Mouse (Mus musculus): ENCODE measurements around the gene Gm11444. TPM values are rescaled to one million over a fixed set of nuclear protein-coding genes. Genes with fewer than 3 reads are reported as not detected.

Gm11444 gene
- total and polyA plus RNA-seq, 3 experiments = not detected

- no peak for DNase-seq (ENCODE audit: extremely low read depth)
- Histone ChIP-seq H3K36me3 (replicated peaks in 1 of 2; ENCODE audit: control insufficient read depth in 1 of 2, insufficient read depth in 1 of 2, low read length in 1 of 2) (no peaks in the 10 kb centered on the region), H3K4me1 (ENCODE audit: control insufficient read depth in 1 of 2, insufficient read depth in 2 of 2) (peaks cover 0 to 14% of the 10 kb centered on the region in 2 experiments; a peak in 2 of 4 replicates), H3K27me3 (replicated peaks) (no peaks in the 10 kb centered on the region), H3K79me2 (replicated peaks; ENCODE audit: control insufficient read depth, extremely low read depth, insufficient read depth, poor library complexity, severe bottlenecking) (no peaks in the 10 kb centered on the region), H3K4me3 (replicated peaks in 1 of 3; ENCODE audit: low read depth in 2 of 3, low read length in 2 of 3, poor library complexity in 1 of 3) (no peak overlapping the region), H3K9ac (ENCODE audit: insufficient read depth, low read depth) (no peak overlapping the region), H3K27ac (ENCODE audit: insufficient read depth, low read depth) (no peak overlapping the region), H3K9me3 (replicated peaks; ENCODE audit: low read length) (peaks cover 21% of the 10 kb centered on the region), H3K4me2 (ENCODE audit: insufficient read depth, low read depth, poor library complexity, severe bottlenecking) (no peak overlapping the region)
- in situ Hi-C loops (cut with MboI; ENCODE audit: low pct_ligation_motif_present, low pct_unique_long_range_greater_than_20kb, low sequenced_read_pairs) = loop anchor here (10.0 kb wide), 1 partner anchor 303 kb away; no protein-coding TSS in a partner anchor
- TF ChIP-seq MXI1 (IDR thresholded peaks at IDR 0.05; ENCODE audit: low read depth, low read length) (no peak), NRF1 (IDR thresholded peaks at IDR 0.05; ENCODE audit: low read depth, low read length) (no peak), ZMIZ1 (IDR thresholded peaks at IDR 0.05; ENCODE audit: low read depth, low read length) (no peak), ZKSCAN1 (IDR thresholded peaks at IDR 0.05; ENCODE audit: borderline replicate concordance, low read depth, low read length) (no peak), TBP (conservative IDR thresholded peaks at IDR 0.05; ENCODE audit: low read depth, low read length) (no peak), MYC (IDR thresholded peaks at IDR 0.05; ENCODE audit: low read depth, low read length) (no peak), CHD1 (IDR thresholded peaks at IDR 0.05; ENCODE audit: low read depth, low read length) (no peak), MAX (IDR thresholded peaks at IDR 0.05; ENCODE audit: low read length) (no peak), RAD21 (IDR thresholded peaks at IDR 0.05; ENCODE audit: low read depth, low read length) (no peak), POLR2A (IDR thresholded peaks at IDR 0.05; ENCODE audit: low read depth, low read length) (no peak), KAT2A (IDR thresholded peaks at IDR 0.05; ENCODE audit: insufficient replicate concordance, low read length) (no peak), USF2 (conservative IDR thresholded peaks at IDR 0.05; ENCODE audit: low read depth, low read length) (no peak), JUND (conservative IDR thresholded peaks at IDR 0.05; ENCODE audit: low read depth, low read length) (no peak), ZC3H11A (IDR thresholded peaks at IDR 0.05; ENCODE audit: low read depth, low read length) (no peak), SIN3A (IDR thresholded peaks at IDR 0.05; ENCODE audit: low read length) (no peak), SMC3 (IDR thresholded peaks at IDR 0.05; ENCODE audit: low read depth, low read length) (no peak), MAZ (IDR thresholded peaks at IDR 0.05; ENCODE audit: low read depth, low read length) (no peak)
- dilution Hi-C loops (cut with MboI; ENCODE audit: extremely low pct_ligation_motif_present, extremely low pct_unique_long_range_greater_than_20kb, low sequenced_read_pairs) = no loop called here
These were observed 22.8 kb downstream of the Gm11444 start for GRCm38 (mm10) chr11:85827342-85827741.

- H3K9me3 ChIP-seq (replicated peaks; ENCODE audit: low read length) = peaks cover 7% of the 10 kb centered on the region
- no peak for DNase-seq (ENCODE audit: extremely low read depth)
- dilution Hi-C loops (cut with MboI; ENCODE audit: extremely low pct_ligation_motif_present, extremely low pct_unique_long_range_greater_than_20kb, low sequenced_read_pairs) (no loop called here), in situ Hi-C loops (cut with MboI; ENCODE audit: low pct_ligation_motif_present, low pct_unique_long_range_greater_than_20kb, low sequenced_read_pairs) (loop anchor here (10.0 kb wide), 1 partner anchor 301 kb away; no protein-coding TSS in a partner anchor)
- H3K36me3 ChIP-seq (replicated peaks in 1 of 2; ENCODE audit: control insufficient read depth in 1 of 2, insufficient read depth in 1 of 2, low read length in 1 of 2) = no peaks in the 10 kb centered on the region
- H3K4me3 ChIP-seq (replicated peaks in 1 of 3; ENCODE audit: low read depth in 2 of 3, low read length in 2 of 3, poor library complexity in 1 of 3) = no peak overlapping the region
- no peak for TF ChIP-seq ELF1 (IDR thresholded peaks at IDR 0.05; ENCODE audit: low read depth, low read length)
- TF ChIP-seq SIN3A (IDR thresholded peaks at IDR 0.05; ENCODE audit: low read length) = no peak
- no peak for TF ChIP-seq UBTF (IDR thresholded peaks at IDR 0.05; ENCODE audit: low read depth, low read length)
- no peak for TF ChIP-seq MAX (IDR thresholded peaks at IDR 0.05; ENCODE audit: low read length)
- no peak for TF ChIP-seq E2F4 (IDR thresholded peaks at IDR 0.05; ENCODE audit: insufficient replicate concordance, low read depth, low read length)
- TF ChIP-seq KAT2A (IDR thresholded peaks at IDR 0.05; ENCODE audit: insufficient replicate concordance, low read length) = no peak
- TF ChIP-seq RAD21 (IDR thresholded peaks at IDR 0.05; ENCODE audit: low read depth, low read length) = no peak
- H3K4me2 ChIP-seq (ENCODE audit: insufficient read depth, low read depth, poor library complexity, severe bottlenecking) = no peak overlapping the region
- H3K27ac ChIP-seq (ENCODE audit: insufficient read depth, low read depth) = no peak overlapping the region
- no peak overlapping the region for H3K9ac ChIP-seq (ENCODE audit: insufficient read depth, low read depth)
- H3K79me2 ChIP-seq (replicated peaks; ENCODE audit: control insufficient read depth, extremely low read depth, insufficient read depth, poor library complexity, severe bottlenecking) = no peaks in the 10 kb centered on the region
- H3K4me1 ChIP-seq (ENCODE audit: control insufficient read depth in 1 of 2, insufficient read depth in 2 of 2) = peaks cover 9 to 29% of the 10 kb centered on the region in 2 experiments
- H3K27me3 ChIP-seq (replicated peaks) = no peaks in the 10 kb centered on the region
These were observed 24.3 kb downstream of the Gm11444 start for GRCm38 (mm10) chr11:85825823-85826222.

Data from CH12.LX (cell line).